ENCODE assay signal across 8 mouse cellular contexts in genomic region chr1:51600425-51600824, GRCm38 (mm10).
DNase-seq lines count a peak whose midpoint lies in the region; ATAC-seq and TF ChIP-seq lines count a peak whose summit lies in the region.

No protein-coding gene starts in this region.

- DNase-seq in heart, adult 2 months = no peak
- no peak for DNase-seq in heart, embryonic 10.5 days (ENCODE audit: low spot score)
- peak; percentile 10 for DNase-seq in urinary bladder, postnatal 14 days (ENCODE audit: low spot score)
- DNase-seq in urinary bladder, postnatal 36 days (ENCODE audit: low spot score in 2 of 2) = no peak
- peak; percentile 87 for DNase-seq in induced T-regulatory cell, adult 2 months (ENCODE audit: low read depth)
- no peak for DNase-seq in right cerebral cortex, postnatal 25 days
- no peak for DNase-seq in layer of hippocampus, adult 9-10 months (ENCODE audit: low spot score)

- WGBS in heart, adult 2 months = 16% methylated on average over 7 of the region's 7 CpGs
- 27% methylated on average over 7 of the region's 7 CpGs for WGBS in heart, embryonic 10.5 days
- 30% methylated on average over 7 of the region's 7 CpGs for whole genome bisulfite sequencing in hindbrain, embryonic 13.5 days

- TF ChIP-seq CTCF in heart, adult 2 months (IDR thresholded peaks at IDR 0.05) = peak; percentile 72

- no peaks in the 10 kb centered on the region for H3K27me3 ChIP-seq in heart, adult 2 months (ENCODE audit: control insufficient read depth, insufficient read depth, low read length)
- H3K27me3 ChIP-seq in heart, embryonic 10.5 days (ENCODE audit: insufficient read depth, poor library complexity, severe bottlenecking) = no peaks in the 10 kb centered on the region
- no peaks in the 10 kb centered on the region for H3K27me3 ChIP-seq in hindbrain, embryonic 13.5 days

- intact Hi-C loops in heart, adult 2 months (cut with DNase I) = no loop called here

- no peak overlapping the region for H3K4me2 ChIP-seq in hindbrain, embryonic 13.5 days

- H3K36me3 ChIP-seq in heart, adult 2 months (ENCODE audit: control insufficient read depth, insufficient read depth, low read length) = no peaks in the 10 kb centered on the region
- no peaks in the 10 kb centered on the region for H3K36me3 ChIP-seq in heart, embryonic 10.5 days
- H3K36me3 ChIP-seq in hindbrain, embryonic 13.5 days = no peaks in the 10 kb centered on the region

- peaks cover 1% of the 10 kb centered on the region; the same call in 1 of the 2 replicates for H3K4me1 ChIP-seq in heart, adult 2 months (ENCODE audit: control insufficient read depth, insufficient read depth, low read length)
- H3K4me1 ChIP-seq in heart, embryonic 10.5 days = peaks cover 4% of the 10 kb centered on the region; the same call in 1 of the 2 replicates
- H3K4me1 ChIP-seq in hindbrain, embryonic 13.5 days (replicated peaks) = 0 out of 2 replicates have a peak, but pooled peaks cover 2% of the 10 kb centered on the region

- ATAC-seq in hindbrain, embryonic 13.5 days (ENCODE audit: low FRiP score) = no peak

- no peaks in the 10 kb centered on the region for H3K9me3 ChIP-seq in heart, embryonic 10.5 days
- no peaks in the 10 kb centered on the region for H3K9me3 ChIP-seq in hindbrain, embryonic 13.5 days

- TF ChIP-seq EP300 in heart, adult 2 months (IDR thresholded peaks at IDR 0.05; ENCODE audit: insufficient read depth, low read depth, low read length) = no peak

- no peak overlapping the region for H3K4me3 ChIP-seq in heart, adult 2 months
- H3K4me3 ChIP-seq in heart, embryonic 10.5 days = no peak overlapping the region
- no peak overlapping the region for H3K4me3 ChIP-seq in hindbrain, embryonic 13.5 days

- H3K27ac ChIP-seq in heart, adult 2 months = no peak overlapping the region
- no peak overlapping the region for H3K27ac ChIP-seq in heart, embryonic 10.5 days
- H3K27ac ChIP-seq in hindbrain, embryonic 13.5 days = no peak overlapping the region

- TF ChIP-seq POLR2A in heart, adult 2 months (IDR thresholded peaks at IDR 0.05; ENCODE audit: insufficient read depth, low read depth, low read length) = no peak

- no peak overlapping the region for H3K9ac ChIP-seq in heart, adult 2 months (ENCODE audit: low read depth, low read length)
- H3K9ac ChIP-seq in hindbrain, embryonic 13.5 days = no peak overlapping the region

- no peaks in the 10 kb centered on the region for H3K79me2 ChIP-seq in heart, adult 2 months (replicated peaks; ENCODE audit: control insufficient read depth, insufficient read depth, low read length)

Comparison
In these comparisons a context has a peak if more than half of its experiments do, and no peak if none do; other contexts are left out.
1. DNase-seq: peak in urinary bladder, postnatal 14 days (single experiment) and induced T-regulatory cell, adult 2 months (single experiment); none in heart, adult 2 months (0 of 2), heart, embryonic 10.5 days (single experiment), urinary bladder, postnatal 36 days (0 of 2), right cerebral cortex, postnatal 25 days (single experiment) and layer of hippocampus, adult 9-10 months (single experiment).